Mouse (Mus musculus) heart, embryonic 15.5 days (tissue): ENCODE data around the gene Ccdc142. TPM values are rescaled to one million over a fixed set of nuclear protein-coding genes. Genes with fewer than 3 reads are reported as not detected.

Source experiments
- ATAC-seq: fragments of 200-750 bp; cut with Nextera tagmentation; replicated peaks from 2 replicates; pipeline ENCODE4 v1.8.0; 2017; ENCODE audit warnings: low read depth, moderate TSS enrichment; ENCODE audit not compliant: insufficient number of reproducible peaks, insufficient read depth, low FRiP score
- H3K27ac ChIP-seq: fragments of 300-500 bp; sonication (generic); 2 replicates; pipeline ENCODE4 v1.5.1; 2015; ENCODE audit warnings: mild to moderate bottlenecking, inconsistent platforms
- H3K27me3 ChIP-seq: fragments of 300-500 bp; sonication (generic); 2 replicates; pipeline ENCODE4 v1.6.1; 2015; ENCODE audit warnings: inconsistent platforms
- H3K36me3 ChIP-seq: fragments of 300-500 bp; sonication (generic); 2 replicates; pipeline ENCODE4 v1.6.1; 2015; ENCODE audit warnings: mild to moderate bottlenecking, inconsistent platforms
- H3K4me1 ChIP-seq: fragments of 300-500 bp; sonication (generic); replicated peaks from 2 replicates; pipeline ENCODE4 v1.6.1; 2015; ENCODE audit warnings: inconsistent platforms
- H3K4me2 ChIP-seq: fragments of 300-500 bp; sonication (generic); 2 replicates; pipeline ENCODE4 v1.6.1; 2015; ENCODE audit warnings: inconsistent platforms, mild to moderate bottlenecking, moderate library complexity
- H3K4me3 ChIP-seq: fragments of 300-500 bp; sonication (generic); 2 replicates; pipeline ENCODE4 v1.5.1; 2015; ENCODE audit warnings: mild to moderate bottlenecking, inconsistent platforms
- H3K9ac ChIP-seq: fragments of 300-500 bp; sonication (generic); 2 replicates; pipeline ENCODE4 v1.6.1; 2015; ENCODE audit warnings: mild to moderate bottlenecking, inconsistent platforms
- H3K9me3 ChIP-seq: fragments of 300-500 bp; sonication (generic); replicated peaks from 2 replicates; pipeline ENCODE4 v1.6.1; 2016; ENCODE audit warnings: inconsistent platforms
- WGBS: fragments of 180-500 bp; shearing (Covaris S2); methylation state at CpG from one replicate; pipeline ENCODE4 v1.1.7; 2015; ENCODE audit warnings: mixed read lengths; 5-methylcytosine and 5-hydroxymethylcytosine counted together
- polyA plus RNA-seq: library from polyadenylated mRNA; unstranded; fragments of >200 nt; fragmentation: Nextera tagmentation; extraction: Ambion mirVana; gene quantifications from 2 replicates; pipeline ENCODE4 v1.2.1, GENCODE M21; 2015

Ccdc142 gene
- polyA plus RNA-seq, 1 experiment from 2014 or later = 2.4 TPM

GRCm38 (mm10) chr6:83132176-83132919, 30.9 kb downstream of the Ccdc142 start:
- Histone ChIP-seq H3K36me3 (no peaks in the 10 kb centered on the region), H3K27ac (no peak overlapping the region), H3K4me3 (no peak overlapping the region), H3K4me1 (peaks cover 17% of the 10 kb centered on the region), H3K27me3 (no peaks in the 10 kb centered on the region), H3K4me2 (no peak overlapping the region), H3K9me3 (no peaks in the 10 kb centered on the region), H3K9ac (no peak overlapping the region)
- 79% methylated on average over 9 of the region's 9 CpGs for WGBS
- ATAC-seq = no peak

- Histone ChIP-seq H3K4me3 (no peak overlapping the region), H3K36me3 (no peaks in the 10 kb centered on the region), H3K4me1 (peaks cover 33% of the 10 kb centered on the region), H3K9me3 (no peaks in the 10 kb centered on the region), H3K4me2 (no peak overlapping the region), H3K27ac (no peak overlapping the region), H3K9ac (no peak overlapping the region), H3K27me3 (no peaks in the 10 kb centered on the region)
- ATAC-seq = no peak
- WGBS = 64% methylated on average over 3 of the region's 3 CpGs
These were observed 32.8 kb downstream of the Ccdc142 start for GRCm38 (mm10) chr6:83134226-83134625.

- H3K27ac ChIP-seq = peak within 1 kb of the TSS; percentile 100
- ATAC-seq = no peak
- peaks cover 34% of the 10 kb centered on the region for H3K4me1 ChIP-seq
- WGBS = 61% methylated on average over 7 of the region's 7 CpGs
- H3K4me3 ChIP-seq = peak within 1 kb of the TSS; percentile 68
- H3K9ac ChIP-seq = peak within 1 kb of the TSS; percentile 83
- H3K9me3 ChIP-seq = no peaks in the 10 kb centered on the region
- peak within 1 kb of the TSS; percentile 88 for H3K4me2 ChIP-seq
- H3K36me3 ChIP-seq = no peaks in the 10 kb centered on the region
- H3K27me3 ChIP-seq = no peaks in the 10 kb centered on the region
These were observed 33.6 kb downstream of the Ccdc142 start, which contains the start of gene Rtkn for GRCm38 (mm10) chr6:83134951-83135513. Gene Rtkn (plus strand): TSS chr6:83135463.

GRCm38 (mm10) chr6:83135571-83136161, 34.3 kb downstream of the Ccdc142 start:
- H3K4me3 ChIP-seq = peak overlapping the region; percentile 68
- H3K4me2 ChIP-seq = peak overlapping the region; percentile 88
- H3K27ac ChIP-seq = peak overlapping the region; percentile 100
- no peaks in the 10 kb centered on the region for H3K27me3 ChIP-seq
- H3K9me3 ChIP-seq = no peaks in the 10 kb centered on the region
- peak overlapping the region; percentile 83 for H3K9ac ChIP-seq
- no peaks in the 10 kb centered on the region for H3K36me3 ChIP-seq
- 9% methylated on average over 37 of the region's 37 CpGs for WGBS
- peaks cover 34% of the 10 kb centered on the region for H3K4me1 ChIP-seq
- no peak for ATAC-seq

GRCm38 (mm10) chr6:83136291-83136880, 35.0 kb downstream of the Ccdc142 start:
- no peak for ATAC-seq
- peaks cover 36% of the 10 kb centered on the region for H3K4me1 ChIP-seq
- no peaks in the 10 kb centered on the region for H3K36me3 ChIP-seq
- H3K9ac ChIP-seq = peak overlapping the region; percentile 83
- no peaks in the 10 kb centered on the region for H3K9me3 ChIP-seq
- H3K27ac ChIP-seq = peak overlapping the region; percentile 100
- H3K4me3 ChIP-seq = peak overlapping the region; percentile 68
- no peaks in the 10 kb centered on the region for H3K27me3 ChIP-seq
- 26% methylated on average over 5 of the region's 5 CpGs for WGBS
- peak overlapping the region; percentile 88 for H3K4me2 ChIP-seq

- peak overlapping the region; percentile 100 for H3K27ac ChIP-seq
- H3K4me2 ChIP-seq = peak overlapping the region; percentile 88
- peak; percentile 81 for ATAC-seq
- no peaks in the 10 kb centered on the region for H3K36me3 ChIP-seq
- WGBS = under 1% methylated on average over 26 of the region's 26 CpGs
- H3K9me3 ChIP-seq = no peaks in the 10 kb centered on the region
- H3K27me3 ChIP-seq = no peaks in the 10 kb centered on the region
- H3K4me3 ChIP-seq = peak overlapping the region; percentile 68
- peaks cover 42% of the 10 kb centered on the region for H3K4me1 ChIP-seq
- peak overlapping the region; percentile 83 for H3K9ac ChIP-seq
These were observed 35.6 kb downstream of the Ccdc142 start for GRCm38 (mm10) chr6:83136881-83137575.

- no peaks in the 10 kb centered on the region for H3K36me3 ChIP-seq
- ATAC-seq = peak; percentile 82
- H3K9ac ChIP-seq = peak overlapping the region; percentile 83
- H3K4me2 ChIP-seq = peak overlapping the region; percentile 88
- peak overlapping the region; percentile 100 for H3K27ac ChIP-seq
- H3K4me3 ChIP-seq = peak overlapping the region; percentile 68
- WGBS = under 1% methylated on average over 12 of the region's 12 CpGs
- peaks cover 47% of the 10 kb centered on the region for H3K4me1 ChIP-seq
- no peaks in the 10 kb centered on the region for H3K27me3 ChIP-seq
- no peaks in the 10 kb centered on the region for H3K9me3 ChIP-seq
These were observed 36.2 kb downstream of the Ccdc142 start for GRCm38 (mm10) chr6:83137576-83137950.

GRCm38 (mm10) chr6:83138056-83138455, 36.7 kb downstream of the Ccdc142 start:
- Histone ChIP-seq H3K27ac (peak overlapping the region; percentile 100), H3K9me3 (no peaks in the 10 kb centered on the region), H3K4me1 (peaks cover 52% of the 10 kb centered on the region), H3K27me3 (no peaks in the 10 kb centered on the region), H3K4me2 (peak overlapping the region; percentile 88), H3K4me3 (peak overlapping the region; percentile 68), H3K36me3 (no peaks in the 10 kb centered on the region), H3K9ac (peak overlapping the region; percentile 83)
- WGBS = 3% methylated on average over 11 of the region's 11 CpGs
- ATAC-seq = no peak

- Histone ChIP-seq H3K4me3 (no peak overlapping the region), H3K9ac (no peak overlapping the region), H3K27ac (no peak overlapping the region), H3K4me1 (peaks cover 53% of the 10 kb centered on the region), H3K36me3 (no peaks in the 10 kb centered on the region), H3K4me2 (no peak overlapping the region), H3K27me3 (no peaks in the 10 kb centered on the region), H3K9me3 (no peaks in the 10 kb centered on the region)
- ATAC-seq = no peak
- WGBS = 91% methylated on average over 8 of the region's 8 CpGs
These were observed 38.6 kb downstream of the Ccdc142 start for GRCm38 (mm10) chr6:83140044-83140443.

- Histone ChIP-seq H3K27ac (peak overlapping the region; percentile 67), H3K4me1 (peaks cover 39% of the 10 kb centered on the region), H3K9me3 (no peaks in the 10 kb centered on the region), H3K4me3 (peak overlapping the region; percentile 46), H3K36me3 (peaks cover 3% of the 10 kb centered on the region; the same call in 1 of the 2 replicates), H3K27me3 (no peaks in the 10 kb centered on the region), H3K9ac (peak overlapping the region; percentile 66), H3K4me2 (peak overlapping the region; percentile 82)
- 35% methylated on average over 4 of the region's 4 CpGs for WGBS
- ATAC-seq = no peak
These were observed 40.2 kb downstream of the Ccdc142 start for GRCm38 (mm10) chr6:83141636-83142035.
